Mouse (Mus musculus): Measurements from ENCODE around the gene Dhx8.

Dhx8 gene

GRCm38 (mm10) chr11:101733596-101733995 is 877 bp downstream of the Dhx8 start:
- DNase-seq (ENCODE audit: low spot score in 2 of 2), result no peak

GRCm38 (mm10) chr11:101756616-101757015 is 23.9 kb downstream of the Dhx8 start:
- peak in 1 of 2 experiments; percentile 40 for DNase-seq (ENCODE audit: low spot score in 2 of 2)

DNA sequence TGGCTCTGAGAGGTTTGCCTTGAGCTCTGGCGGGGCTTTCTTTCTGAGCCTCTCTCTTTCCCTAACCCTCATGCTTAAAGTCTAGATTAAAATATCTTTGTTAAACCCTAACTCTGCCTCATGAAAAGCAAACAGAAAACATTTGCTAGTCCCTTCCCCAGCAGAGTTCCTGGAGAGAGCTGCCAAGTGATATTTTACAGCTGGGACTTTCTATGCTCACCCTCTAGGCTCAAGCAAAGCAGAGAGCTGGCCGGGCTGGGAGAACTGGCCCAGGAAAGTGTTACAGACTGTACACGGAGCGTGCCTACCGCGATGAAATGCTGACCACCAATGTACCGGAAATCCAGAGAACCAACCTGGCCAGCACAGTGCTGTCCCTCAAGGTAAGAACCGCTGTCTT is 24.6 kb downstream of the Dhx8 start:
- DNase-seq (ENCODE audit: low spot score in 2 of 2), result no peak

DNA sequence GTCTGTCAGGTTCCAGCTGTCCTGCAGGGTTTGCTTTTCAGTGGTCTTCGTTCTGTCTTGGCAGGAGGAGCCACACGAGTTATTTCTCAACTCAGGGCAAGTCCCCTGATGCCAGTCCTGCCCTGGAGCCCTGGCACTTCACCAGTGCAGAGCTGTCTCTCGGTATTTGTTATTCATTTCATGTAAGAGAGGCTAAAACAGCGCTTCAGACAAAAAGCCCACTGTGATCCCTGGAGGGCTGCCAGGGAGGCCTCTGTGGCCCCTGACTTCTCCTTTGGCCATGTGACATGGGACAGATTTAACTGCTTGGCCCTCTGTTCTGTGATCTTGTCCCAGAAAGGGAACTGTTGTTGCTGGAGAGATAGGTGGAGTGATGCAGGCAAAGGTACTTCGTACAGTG is 25.7 kb downstream of the Dhx8 start:
- peak in 1 of 2 experiments; percentile 32 for DNase-seq (ENCODE audit: low spot score in 2 of 2)

DNA sequence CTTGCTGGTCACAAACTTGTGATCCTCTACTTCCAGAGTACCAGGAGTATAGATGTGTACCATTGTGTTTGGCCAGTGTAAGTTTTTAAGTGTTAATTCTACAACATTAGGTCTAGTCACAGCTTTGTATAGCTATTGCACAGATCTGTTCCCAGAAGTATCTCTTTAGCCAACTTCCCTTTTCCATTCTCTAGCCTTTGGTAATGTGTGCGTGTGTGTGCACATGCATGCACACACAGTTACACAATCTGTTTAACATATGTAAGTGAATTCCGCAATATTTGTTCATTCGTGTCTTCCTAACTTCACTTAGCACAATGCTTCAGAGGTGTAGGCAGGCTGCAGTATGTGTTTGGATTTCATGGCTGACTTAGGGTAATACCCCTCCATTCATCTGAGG is 26.8 kb downstream of the Dhx8 start:
- no peak for DNase-seq (ENCODE audit: low spot score in 2 of 2)

DNA sequence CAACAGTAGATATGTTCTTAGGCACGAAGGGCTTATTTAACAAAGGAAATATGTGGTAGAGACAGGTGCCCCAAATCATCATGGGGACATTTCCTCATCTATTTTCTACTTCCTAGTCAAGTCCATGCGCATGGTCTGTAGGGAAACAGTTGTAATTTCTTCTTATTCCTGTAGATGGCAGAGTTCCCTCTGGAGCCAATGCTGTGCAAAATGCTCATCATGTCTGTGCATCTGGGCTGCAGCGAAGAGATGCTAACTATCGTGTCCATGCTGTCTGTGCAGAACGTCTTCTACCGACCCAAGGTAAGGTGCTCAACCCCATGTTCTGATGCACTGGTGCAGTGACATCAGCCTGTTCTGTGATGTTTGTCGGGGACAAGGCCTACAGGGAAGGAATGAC is 31.0 kb downstream of the Dhx8 start:
- no peak for DNase-seq (ENCODE audit: low spot score in 2 of 2)

GRCm38 (mm10) chr11:101764546-101764945 is 31.8 kb downstream of the Dhx8 start:
- no peak for DNase-seq (ENCODE audit: low spot score in 2 of 2)

- DNase-seq (ENCODE audit: low spot score in 2 of 2), result no peak
Measured at GRCm38 (mm10) chr11:101767326-101767725, 34.6 kb downstream of the Dhx8 start.

DNA sequence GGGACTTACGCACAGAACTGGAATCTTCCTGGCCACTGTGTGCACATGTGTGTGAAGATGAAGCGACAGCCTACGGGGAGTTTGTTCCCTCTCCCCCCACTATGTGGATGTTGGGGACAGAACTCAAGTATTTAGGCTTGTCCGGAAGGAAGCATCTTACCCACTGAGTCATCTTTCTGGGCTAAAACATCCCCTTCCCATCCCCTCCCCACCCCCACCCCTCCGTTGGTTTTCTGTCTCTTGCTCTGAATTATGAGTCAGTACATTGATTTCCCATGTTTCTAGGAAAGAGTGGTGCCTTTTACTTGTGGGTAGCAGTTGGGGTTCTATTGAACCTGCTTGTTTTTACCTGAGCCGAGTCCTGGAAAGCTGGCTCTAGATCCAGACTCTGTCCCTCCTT is 36.0 kb downstream of the Dhx8 start:
- DNase-seq (ENCODE audit: low spot score in 2 of 2), result no peak

GRCm38 (mm10) chr11:101770266-101770665 is 37.5 kb downstream of the Dhx8 start:
- DNase-seq (ENCODE audit: low spot score in 2 of 2), result no peak

GRCm38 (mm10) chr11:101772027-101772426 is 39.3 kb downstream of the Dhx8 start:
- DNase-seq (ENCODE audit: low spot score in 2 of 2), result no peak

GRCm38 (mm10) chr11:101772449-101772848 is 39.7 kb downstream of the Dhx8 start:
- peak in 1 of 2 experiments; percentile 36 for DNase-seq (ENCODE audit: low spot score in 2 of 2)

DNA sequence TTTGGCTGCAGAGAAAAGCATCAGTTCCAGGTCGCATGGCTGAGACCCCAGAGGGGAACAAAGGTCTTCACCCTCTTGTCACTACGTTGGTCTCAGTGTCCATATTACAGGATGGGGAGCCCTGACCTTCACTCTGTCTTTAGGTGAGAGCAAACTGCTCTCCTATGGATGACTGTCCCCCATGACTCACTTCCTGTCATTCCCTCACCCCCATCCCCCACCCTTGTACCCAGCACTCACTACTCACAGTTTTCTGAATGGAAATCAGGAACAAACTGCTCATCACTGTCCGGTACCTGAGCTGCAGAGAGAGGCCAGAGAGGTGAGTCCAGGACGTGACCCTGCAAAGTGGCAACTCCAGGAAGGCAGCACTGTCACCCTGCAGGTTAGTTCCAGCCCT is 44.1 kb downstream of the Dhx8 start:
- DNase-seq (ENCODE audit: low spot score in 2 of 2), result no peak

DNA sequence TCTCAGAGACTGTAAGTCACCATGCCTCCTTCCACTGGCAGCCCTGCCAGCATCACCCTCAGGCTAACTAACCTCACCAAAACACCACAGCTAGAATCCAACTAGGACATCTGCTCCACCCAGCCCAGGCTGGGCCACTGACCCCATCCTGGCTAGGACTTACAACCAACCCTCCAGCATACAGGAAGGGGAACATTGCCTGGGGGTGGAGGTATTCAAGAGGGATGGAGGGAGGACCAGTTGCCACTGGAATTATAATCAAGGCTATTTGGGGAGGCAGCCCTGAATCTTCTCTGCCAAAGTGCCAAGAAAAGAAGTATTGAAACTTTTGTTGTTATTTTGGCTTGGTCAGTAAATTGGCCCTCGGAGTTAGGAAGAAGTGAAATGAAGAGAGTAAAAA is 50.4 kb downstream of the Dhx8 start:
- DNase-seq (ENCODE audit: low spot score in 2 of 2), result no peak

GRCm38 (mm10) chr11:101783584-101783983 is 50.9 kb downstream of the Dhx8 start:
- no peak for DNase-seq (ENCODE audit: low spot score in 2 of 2)

- DNase-seq (ENCODE audit: low spot score in 2 of 2), result no peak
Measured at GRCm38 (mm10) chr11:101784072-101784471, 51.4 kb downstream of the Dhx8 start.

GRCm38 (mm10) chr11:101784488-101785142 is 51.9 kb downstream of the Dhx8 start:
- DNase-seq (ENCODE audit: low spot score in 2 of 2), result no peak

GRCm38 (mm10) chr11:101785143-101785851 is 52.6 kb downstream of the Dhx8 start, which contains the start of gene Etv4:
TSS of gene Etv4 (minus strand) at chr11:101785371.
- peak; percentile 64 to 82 for DNase-seq (ENCODE audit: low spot score in 2 of 2)

DNA sequence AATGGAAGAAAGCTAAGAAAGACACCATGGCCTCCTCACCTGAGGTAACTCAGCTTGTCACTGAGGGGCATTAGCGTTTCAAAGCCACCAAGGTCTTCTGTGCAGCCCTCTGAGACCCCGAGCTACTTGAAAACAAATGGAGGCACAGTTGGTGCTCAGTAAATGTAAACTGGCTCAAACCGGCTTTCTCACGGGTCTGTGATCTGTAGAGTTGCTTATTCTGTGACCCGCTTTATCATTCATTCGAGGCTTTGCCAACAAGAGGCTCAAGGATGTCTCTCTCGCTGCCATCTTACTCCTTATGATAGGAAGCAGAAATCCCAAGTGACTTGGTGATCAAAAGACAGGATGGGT is 53.1 kb downstream of the Dhx8 start:
- no peak for DNase-seq (ENCODE audit: low spot score in 2 of 2)

GRCm38 (mm10) chr11:101786651-101787050 is 53.9 kb downstream of the Dhx8 start:
- DNase-seq (ENCODE audit: low spot score in 2 of 2), result no peak

GRCm38 (mm10) chr11:101787432-101787831 is 54.7 kb downstream of the Dhx8 start:
- no peak for DNase-seq (ENCODE audit: low spot score in 2 of 2)

- no peak for DNase-seq (ENCODE audit: low spot score in 2 of 2)
Measured at GRCm38 (mm10) chr11:101790811-101791526, 58.2 kb downstream of the Dhx8 start.

GRCm38 (mm10) chr11:101797355-101797754 is 64.6 kb downstream of the Dhx8 start:
- DNase-seq (ENCODE audit: low spot score in 2 of 2), result no peak

Data from urinary bladder, postnatal 36 days (tissue).